Mouse (Mus musculus): Measurements from ENCODE around the gene H2-Aa.

H2-Aa gene

GRCm38 (mm10) chr17:34300071-34300470, 12.4 kb upstream of the H2-Aa start:
- DNase-seq (ENCODE audit: low spot score in 2 of 2), result no peak

DNA sequence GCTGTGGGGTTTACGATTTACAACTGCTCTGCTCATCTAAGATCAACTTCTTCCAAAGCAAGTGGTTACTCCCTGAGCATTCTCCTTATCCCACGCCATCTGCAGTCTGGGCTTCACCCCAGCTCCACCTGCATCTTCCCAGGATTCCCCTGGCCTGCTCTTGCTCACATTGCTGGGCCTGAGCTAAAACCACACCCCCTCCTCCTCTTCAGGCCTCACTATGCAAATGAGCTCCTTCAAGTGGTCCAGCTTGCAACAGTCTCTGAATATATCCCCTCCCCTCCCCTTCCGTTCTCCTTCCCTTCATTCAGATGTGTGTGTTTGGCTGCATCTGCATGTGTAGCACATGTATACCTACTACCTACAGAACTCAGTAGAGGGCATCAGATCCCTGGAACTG, 11.7 kb upstream of the H2-Aa start:
- DNase-seq (ENCODE audit: low spot score in 2 of 2), result no peak

DNA sequence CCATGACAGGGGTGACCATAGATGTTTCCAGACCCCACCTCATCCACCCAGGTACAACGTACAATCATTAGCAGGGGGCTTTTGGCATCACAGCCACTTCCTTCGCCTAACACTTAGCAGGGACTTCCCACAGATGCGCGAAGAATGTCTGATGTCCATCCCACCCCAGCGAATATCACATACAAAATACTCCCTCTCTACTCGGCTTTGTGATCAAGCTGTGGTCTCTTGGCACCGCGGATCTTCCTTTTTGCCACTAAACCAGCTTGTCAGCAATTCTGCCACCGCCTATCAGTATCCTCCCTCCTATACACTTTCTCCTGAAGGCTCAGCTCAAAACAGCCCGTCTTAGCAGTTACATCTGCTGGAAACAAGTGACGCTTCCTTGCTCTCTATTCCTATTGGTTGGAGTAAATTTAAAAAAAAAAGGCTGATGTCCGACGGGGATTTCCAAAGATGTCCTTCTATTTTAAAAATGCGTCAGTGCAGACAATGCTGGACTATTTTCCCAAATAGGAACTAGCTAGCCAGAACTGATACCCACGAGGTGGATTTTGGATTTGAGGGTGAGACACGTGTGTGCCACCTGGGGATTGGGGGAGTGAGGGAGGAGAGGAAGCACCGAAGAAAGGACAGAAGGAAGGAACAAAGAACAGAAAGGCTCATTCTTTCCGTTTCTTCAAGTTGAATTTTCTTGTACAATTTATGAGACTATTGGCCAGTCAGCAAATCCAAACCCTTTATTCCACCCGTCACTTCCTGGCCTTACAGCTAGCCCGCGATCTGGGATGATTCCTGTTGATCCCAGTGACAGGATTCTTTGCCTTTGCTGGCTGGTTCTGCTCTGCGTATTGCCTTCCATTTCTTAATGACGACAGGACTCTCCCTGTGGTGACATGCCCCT, 8.5 kb upstream of the H2-Aa start:
- no peak for DNase-seq (ENCODE audit: low spot score in 2 of 2)

DNA sequence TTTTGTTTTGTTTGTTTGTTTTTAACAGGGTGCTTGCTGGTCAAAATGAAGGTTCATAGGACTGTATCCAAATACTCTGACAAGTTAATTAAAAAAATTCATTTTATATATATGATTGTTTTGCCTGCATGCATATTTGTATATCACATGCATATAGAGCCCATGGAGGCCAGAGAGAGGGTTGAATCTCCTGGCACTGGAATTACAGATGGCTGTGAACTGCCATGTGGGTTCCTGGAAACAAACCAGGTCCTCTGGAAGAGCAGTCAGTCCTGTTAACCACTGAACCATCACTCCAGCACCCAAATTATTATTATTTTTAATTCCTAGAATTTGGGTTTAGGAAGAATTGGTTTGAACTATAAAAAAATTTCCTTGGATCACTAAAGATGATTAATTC, 7.7 kb upstream of the H2-Aa start:
- no peak for DNase-seq (ENCODE audit: low spot score in 2 of 2)

DNA sequence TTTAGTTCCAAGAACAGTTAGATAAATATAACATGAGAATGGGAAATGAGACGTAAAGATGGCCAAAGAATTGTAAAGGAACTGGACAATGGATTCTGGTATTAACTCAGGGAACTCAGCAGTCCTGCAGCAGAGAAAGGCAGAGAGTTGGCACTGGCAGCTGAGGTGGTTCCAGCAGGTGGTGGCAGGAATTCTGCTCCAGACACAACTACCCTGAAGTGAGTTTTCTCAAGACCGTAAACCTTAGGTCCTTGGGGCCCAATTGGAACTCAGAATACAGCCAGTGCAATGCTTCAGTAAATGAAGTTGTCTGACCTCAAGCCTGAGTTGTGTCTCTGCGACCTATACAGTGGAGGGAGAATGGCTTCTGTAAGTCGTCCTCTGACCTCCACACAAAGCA, 6.6 kb upstream of the H2-Aa start:
- no peak for DNase-seq (ENCODE audit: low spot score in 2 of 2)

DNA sequence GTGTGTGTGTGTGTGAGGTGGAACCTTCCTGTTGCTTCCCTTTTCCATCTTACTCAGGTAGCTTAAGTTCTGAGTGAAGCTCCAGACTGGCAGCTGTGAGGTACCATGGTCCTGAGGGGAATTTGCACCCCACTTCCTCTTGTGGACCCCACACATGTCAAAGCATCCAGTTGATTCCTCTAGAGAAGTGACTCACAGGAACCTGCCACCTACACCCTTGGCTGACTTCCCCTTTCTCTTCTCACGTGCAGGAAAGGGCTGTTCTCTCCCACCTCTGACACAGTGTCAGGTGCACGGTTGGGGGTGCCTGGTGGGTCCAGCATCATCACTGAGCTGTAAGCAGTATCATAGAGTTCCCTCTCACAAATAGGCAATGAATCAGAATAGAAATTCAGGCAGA, 5.9 kb upstream of the H2-Aa start:
- DNase-seq (ENCODE audit: low spot score in 2 of 2), result no peak

GRCm38 (mm10) chr17:34292570-34292969, 4.9 kb upstream of the H2-Aa start:
- DNase-seq (ENCODE audit: low spot score in 2 of 2), result no peak

DNA sequence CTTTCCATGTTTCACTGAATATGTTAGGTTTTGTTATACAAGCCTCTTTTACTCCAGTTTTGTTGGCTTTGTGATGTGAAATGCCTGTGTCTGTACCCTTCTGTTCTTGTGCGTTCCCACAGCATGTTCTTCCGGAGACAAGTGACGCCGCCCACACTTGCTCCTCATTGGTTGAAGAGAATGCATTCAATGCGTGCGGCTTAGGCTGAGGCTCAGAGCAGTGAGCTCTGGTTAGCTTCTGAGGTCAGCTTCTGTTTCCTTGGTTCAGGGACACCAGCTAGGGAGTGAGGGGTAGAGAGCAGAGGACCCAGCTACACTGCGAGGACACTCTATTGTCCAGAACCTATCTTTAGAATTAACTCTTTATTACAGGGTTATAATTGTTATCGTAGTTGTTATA, 4.0 kb upstream of the H2-Aa start:
- DNase-seq (ENCODE audit: low spot score in 2 of 2), result peak; percentile 67 to 74

DNA sequence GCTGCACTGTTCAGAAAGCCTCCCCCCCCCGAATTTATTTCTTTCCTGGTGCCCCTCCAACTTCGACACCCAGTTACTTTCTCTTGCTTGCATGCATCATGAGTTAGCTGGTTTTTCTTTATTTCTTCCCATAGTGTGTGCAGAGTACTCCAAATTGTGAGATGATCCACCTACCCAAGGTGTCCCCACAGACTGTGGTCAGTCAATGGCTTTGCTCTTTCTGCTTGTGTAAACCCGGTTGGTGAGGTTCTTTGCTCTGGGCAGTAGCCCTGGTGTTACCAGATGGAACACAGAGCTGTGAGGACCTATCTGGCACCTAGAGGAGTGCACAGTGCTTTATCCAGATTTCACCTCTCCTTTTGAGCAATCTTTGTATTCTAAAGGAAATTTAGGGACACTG, 508 bp upstream of the H2-Aa start:
- DNase-seq (ENCODE audit: low spot score in 2 of 2), result no peak

- no peak for DNase-seq (ENCODE audit: low spot score in 2 of 2)
Measured at GRCm38 (mm10) chr17:34286999-34287398, 624 bp downstream of the H2-Aa start.

GRCm38 (mm10) chr17:34286501-34286900, 1.1 kb downstream of the H2-Aa start:
- DNase-seq (ENCODE audit: low spot score in 2 of 2), result no peak

DNA sequence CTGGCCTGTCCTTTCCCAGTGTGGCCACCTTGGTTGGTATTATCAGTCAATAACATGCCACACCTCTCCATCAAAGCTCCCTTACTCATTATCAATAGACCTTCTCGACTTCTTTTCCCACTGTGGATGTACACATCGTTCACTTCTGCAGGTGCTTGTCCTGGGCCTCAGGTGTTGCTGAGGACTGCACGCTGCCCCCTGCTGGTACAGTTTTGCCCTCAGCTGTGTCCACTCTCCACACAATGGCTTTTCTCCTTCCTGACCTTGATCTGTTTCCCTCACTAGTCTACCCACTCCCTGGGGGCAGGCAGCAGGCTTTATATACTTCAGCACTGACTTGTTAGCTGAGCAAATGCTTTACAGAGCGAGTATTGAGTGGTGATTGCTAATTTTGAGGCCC, 1.8 kb downstream of the H2-Aa start:
- DNase-seq (ENCODE audit: low spot score in 2 of 2), result no peak

DNA sequence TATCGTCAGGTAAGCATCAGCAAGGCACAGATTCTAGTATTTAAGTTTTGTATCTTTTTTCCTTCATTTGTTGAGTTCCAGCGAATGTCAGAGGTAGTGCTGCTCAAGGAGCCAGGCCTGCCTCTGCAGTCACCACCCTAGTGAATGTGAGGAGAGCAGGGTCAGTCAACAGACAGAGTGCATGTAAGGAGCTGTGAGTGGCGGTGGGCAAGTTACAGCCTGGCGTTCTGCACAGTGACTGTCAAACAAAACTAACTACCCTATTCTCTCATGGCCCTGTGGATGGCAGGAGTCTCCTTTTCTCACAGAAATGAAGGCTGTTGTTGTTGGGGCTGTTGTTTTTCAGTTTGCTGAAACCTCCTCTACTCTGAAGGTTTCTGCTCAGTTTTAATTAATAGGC, 2.3 kb downstream of the H2-Aa start:
- no peak for DNase-seq (ENCODE audit: low spot score in 2 of 2)

DNA sequence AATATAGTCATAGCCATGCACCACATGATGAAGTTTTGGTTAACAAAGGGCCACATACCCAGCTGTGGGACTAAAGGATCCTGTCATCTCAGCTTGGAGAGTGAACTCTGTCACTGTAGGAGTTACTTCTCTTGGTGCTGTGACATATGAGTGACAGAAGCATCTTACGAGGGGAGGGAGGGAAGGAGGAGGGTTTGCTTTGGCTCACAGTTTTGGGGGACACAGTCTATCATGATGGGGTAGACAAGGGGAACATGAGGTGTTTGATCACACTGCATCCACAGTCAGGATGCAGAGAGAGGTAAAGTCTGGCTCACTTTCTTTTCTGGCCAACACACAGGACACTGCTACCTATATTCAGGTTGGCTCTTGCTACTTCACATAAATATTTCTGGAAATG, 5.8 kb downstream of the H2-Aa start:
- no peak for DNase-seq (ENCODE audit: low spot score in 2 of 2)

- DNase-seq (ENCODE audit: low spot score in 2 of 2), result no peak
Measured at GRCm38 (mm10) chr17:34280499-34281038, 7.1 kb downstream of the H2-Aa start.

- DNase-seq (ENCODE audit: low spot score in 2 of 2), result no peak
Measured at GRCm38 (mm10) chr17:34272102-34272501, 15.5 kb downstream of the H2-Aa start.

DNA sequence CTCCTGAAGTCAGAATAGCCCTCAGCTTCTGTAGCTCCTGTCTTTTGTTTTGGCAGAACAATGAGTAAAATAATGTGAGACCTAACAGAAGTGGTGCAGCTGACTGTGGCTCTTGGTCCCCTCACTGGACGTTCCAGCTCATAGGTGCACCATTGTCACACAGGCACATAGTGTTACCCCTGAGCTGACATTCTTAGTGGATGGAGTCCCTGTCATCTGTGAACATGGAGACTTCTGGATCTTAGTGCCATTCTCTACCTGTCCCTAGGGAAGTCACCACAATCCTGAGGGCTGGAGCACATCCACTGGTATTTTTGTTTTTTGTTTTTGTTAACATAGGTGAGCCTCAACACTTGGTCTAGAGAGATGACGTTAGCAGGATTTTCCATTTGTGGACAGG, 16.7 kb downstream of the H2-Aa start:
- no peak for DNase-seq (ENCODE audit: low spot score in 2 of 2)

- DNase-seq (ENCODE audit: low spot score in 2 of 2), result no peak
Measured at GRCm38 (mm10) chr17:34270230-34270629, 17.4 kb downstream of the H2-Aa start.

DNA sequence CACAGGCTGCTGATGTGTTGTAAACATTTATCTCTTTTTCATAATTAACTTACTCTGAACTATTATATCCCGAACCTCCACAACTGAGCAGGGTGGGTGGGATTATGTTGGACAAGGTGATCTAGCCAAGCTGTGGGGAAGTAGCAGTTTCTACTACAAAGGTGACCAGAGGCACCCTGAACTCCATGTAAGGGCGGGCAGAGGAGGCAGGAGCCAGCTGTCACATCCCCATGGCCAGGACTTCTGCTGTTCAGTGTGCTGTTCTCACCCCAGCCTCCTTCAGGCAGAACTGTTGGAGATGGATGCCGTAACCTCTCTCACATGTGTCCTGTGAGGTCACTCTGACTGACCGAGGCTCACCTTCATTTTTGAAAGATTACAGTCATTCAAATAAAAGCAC, 17.8 kb downstream of the H2-Aa start:
- DNase-seq (ENCODE audit: low spot score in 2 of 2), result no peak

- no peak for DNase-seq (ENCODE audit: low spot score in 2 of 2)
Measured at GRCm38 (mm10) chr17:34268748-34269147, 18.9 kb downstream of the H2-Aa start.

GRCm38 (mm10) chr17:34268262-34268661, 19.4 kb downstream of the H2-Aa start:
- no peak for DNase-seq (ENCODE audit: low spot score in 2 of 2)

DNA sequence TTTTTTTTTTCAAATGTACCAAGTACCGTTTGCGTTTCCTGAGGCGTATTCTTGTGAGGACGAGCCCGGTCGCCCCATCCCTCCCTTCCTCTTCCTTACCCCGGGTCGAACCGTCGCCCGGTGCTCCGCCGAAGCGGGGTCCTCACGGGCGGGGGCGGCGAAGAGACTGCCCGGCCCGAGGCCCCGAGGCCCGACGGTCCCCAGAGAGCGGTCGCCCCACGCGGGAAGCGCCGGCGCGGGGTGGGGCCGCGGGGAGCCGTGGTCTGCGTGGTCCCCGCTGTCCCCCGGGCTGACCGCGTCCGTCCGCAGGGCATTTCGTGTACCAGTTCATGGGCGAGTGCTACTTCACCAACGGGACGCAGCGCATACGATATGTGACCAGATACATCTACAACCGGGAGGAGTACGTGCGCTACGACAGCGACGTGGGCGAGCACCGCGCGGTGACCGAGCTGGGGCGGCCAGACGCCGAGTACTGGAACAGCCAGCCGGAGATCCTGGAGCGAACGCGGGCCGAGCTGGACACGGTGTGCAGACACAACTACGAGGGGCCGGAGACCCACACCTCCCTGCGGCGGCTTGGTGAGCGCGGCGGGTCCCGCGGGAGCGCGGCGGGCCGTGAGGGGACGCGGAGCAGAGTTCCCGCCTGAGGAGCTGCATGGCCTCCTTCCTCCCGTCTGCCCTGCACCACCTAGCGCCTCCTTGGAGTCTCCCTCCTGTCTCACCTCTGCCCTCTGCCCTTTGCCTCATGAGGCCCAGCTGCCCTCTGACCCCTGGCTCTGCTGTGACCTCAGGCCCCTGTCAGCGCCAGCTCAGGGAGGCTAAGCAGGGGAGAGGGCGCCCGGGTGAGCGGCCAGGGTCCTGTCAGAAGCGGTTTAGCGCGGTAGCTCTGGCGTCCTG, 22.9 kb downstream of the H2-Aa start:
- no peak for DNase-seq (ENCODE audit: low spot score in 2 of 2)
